Mouse (Mus musculus): ENCODE data around the gene Npcd.

Npcd gene

GRCm38 (mm10) chr15:79802304-79802703 is 31.7 kb downstream of the Npcd start:
- DNase-seq, result peak; percentile 82

DNA sequence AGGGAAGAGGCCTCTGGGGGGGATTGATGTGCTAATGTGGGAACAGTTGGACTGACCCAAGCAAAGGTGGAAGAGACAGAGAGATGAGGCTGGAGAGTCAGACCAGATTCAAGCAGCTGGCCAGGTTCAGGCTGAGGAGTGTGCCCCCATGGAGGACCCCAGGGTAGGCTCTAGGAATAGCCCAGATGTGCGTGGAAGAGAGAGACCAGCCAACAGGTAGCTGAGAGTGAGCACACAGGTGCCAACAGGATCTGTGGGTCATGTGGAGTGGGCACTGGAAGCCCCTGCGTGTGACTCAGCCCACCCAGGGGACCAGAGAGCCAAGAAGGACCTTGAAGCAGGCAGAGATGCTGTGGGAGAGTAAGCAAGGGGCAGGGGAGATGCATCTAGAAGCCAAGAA is 32.4 kb downstream of the Npcd start:
- peak; percentile 53 for DNase-seq

- DNase-seq, result no peak
These were observed 33.3 kb downstream of the Npcd start for GRCm38 (mm10) chr15:79800701-79801100.

DNA sequence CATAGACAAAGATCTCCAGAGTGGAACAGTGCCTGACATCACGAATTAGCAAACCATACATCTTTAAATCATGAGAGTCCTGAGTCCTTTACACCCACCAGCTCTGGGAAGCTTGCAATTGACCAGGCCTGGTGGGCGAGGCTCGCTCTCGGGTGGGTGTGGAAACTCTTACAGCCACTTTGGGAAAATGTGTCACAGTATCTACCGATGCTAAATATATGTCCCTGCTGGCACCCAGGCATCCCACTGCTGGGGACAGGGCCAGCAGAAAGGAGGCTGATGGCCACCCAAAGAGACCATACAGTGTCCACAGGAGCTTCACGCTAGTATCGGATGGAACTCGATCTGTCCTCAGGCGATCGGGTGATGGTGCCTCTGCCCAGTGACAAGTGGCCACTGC is 35.4 kb downstream of the Npcd start:
- DNase-seq, result no peak

- DNase-seq, result no peak
These were observed 36.4 kb downstream of the Npcd start for GRCm38 (mm10) chr15:79797680-79798079.

DNA sequence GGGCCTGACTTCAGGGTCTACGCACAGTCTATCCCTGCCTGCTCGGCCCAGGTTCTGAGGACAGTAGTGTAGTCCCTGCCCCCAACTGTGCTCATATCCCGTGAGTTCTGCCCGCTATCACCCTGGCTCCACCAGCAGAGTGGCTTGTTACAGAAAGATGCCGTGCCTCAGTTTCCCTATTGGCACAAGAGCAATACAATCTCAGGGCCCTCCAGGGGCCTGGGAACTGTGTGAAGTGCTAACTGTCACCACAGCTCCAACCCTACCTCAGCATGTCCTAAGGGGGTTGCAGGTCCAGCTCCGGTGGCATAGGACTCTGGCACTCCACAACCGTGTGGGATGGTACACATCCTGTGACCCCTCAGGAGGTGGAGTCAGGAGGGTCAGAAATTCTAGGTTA is 36.9 kb downstream of the Npcd start:
- no peak for DNase-seq

DNA sequence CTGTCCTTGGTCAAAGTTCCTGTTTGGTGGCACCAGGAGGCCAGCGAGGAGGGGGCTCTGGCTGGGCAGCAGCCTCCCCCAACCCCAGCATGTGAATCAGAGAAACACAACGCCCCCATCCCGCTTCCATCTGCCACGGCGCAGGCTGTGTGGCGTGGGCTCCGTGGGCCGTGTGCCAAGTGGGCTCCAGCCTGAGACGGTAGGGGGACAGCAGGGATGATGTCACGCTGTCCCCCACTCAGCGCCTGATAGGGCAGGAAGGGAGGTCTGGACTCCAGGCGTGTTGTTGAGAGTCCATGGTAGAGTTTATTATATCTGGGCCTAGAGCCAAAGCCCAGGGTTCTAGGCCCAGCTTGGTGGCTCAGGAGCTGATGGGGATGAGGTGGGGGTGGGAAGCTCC is 37.8 kb downstream of the Npcd start:
- DNase-seq, result no peak

DNA sequence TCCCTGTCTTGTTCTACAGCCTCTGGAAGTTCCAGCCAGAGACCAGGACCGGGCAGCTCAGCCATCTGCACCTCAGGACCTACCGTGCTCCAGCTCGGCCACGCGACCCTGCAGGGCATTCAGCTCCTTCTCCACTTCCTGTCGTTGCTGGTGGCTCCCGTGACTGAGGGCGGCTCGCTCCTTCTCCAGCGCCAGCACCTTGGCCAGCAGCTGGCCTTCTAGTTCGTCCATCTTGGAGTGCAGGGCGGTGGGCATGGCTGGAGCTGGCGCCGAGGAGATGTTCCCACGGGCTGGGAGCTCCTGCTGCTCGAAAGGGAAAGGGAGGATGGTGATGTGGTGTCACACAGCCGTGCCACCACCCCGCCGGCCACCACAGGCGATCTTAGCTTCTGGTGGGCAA is 39.9 kb downstream of the Npcd start:
- no peak for DNase-seq

DNA sequence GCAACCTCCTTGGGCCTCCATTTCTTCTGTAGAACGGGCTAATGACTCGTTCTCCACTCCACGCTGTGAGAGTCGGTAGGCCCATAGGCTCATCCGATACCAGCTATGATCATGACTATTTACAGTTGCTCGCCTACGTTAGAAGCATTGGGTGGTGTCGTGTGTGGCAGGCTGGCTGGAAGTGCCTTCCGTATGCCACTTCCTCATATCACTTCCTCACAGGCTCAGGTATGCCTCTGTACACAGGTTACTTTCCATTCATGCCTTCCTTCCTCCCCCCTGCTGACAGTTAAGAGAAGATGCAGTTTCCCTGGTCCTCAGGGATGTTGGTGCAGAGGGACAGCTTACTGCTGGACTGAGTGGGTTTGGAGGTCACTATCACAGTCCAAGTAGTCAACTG is 41.0 kb downstream of the Npcd start:
- no peak for DNase-seq

GRCm38 (mm10) chr15:79792455-79792854 is 41.6 kb downstream of the Npcd start:
- no peak for DNase-seq

GRCm38 (mm10) chr15:79791502-79791901 is 42.5 kb downstream of the Npcd start:
- DNase-seq, result no peak

GRCm38 (mm10) chr15:79790905-79791304 is 43.1 kb downstream of the Npcd start:
- DNase-seq, result no peak

DNA sequence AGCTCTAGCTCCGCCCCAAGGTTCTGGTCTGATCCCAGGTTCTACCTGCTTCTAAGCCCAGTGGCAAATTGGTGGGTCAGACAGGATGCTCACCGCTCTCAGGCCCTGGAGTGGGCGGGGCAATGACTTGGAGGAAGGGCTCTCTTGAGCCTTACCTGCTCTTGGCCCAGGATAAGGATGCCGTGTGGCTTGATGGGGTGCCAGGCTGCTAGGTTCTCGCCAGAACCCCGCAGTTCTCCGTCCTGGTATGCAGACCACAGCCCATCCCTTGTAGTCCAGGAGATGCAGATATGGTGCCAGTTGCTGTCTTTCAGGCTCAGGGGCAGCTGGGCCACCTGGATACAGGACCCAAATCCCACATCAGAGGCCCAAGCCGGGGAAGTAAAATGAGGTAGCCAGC is 43.9 kb downstream of the Npcd start:
- DNase-seq, result no peak

DNA sequence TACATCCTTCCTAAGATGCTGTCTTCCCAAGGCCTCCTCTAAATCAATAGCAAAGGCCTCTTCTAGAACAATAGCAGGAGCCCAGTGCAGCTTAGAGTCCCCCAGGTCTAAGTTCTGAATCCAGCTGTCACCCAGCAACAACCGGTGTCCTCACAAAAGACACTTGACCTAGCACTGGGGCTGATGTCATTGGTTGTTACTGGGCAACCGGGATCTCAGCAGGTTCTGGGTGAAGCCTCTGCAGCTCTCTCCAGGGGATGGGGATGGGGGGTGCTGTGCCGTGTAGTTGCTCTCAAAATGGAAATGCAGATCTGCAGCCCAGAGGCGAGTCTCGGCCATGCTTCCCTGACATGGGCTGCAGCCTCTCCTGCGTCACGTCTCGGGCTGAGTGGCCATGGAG is 46.2 kb downstream of the Npcd start:
- DNase-seq, result no peak

DNA sequence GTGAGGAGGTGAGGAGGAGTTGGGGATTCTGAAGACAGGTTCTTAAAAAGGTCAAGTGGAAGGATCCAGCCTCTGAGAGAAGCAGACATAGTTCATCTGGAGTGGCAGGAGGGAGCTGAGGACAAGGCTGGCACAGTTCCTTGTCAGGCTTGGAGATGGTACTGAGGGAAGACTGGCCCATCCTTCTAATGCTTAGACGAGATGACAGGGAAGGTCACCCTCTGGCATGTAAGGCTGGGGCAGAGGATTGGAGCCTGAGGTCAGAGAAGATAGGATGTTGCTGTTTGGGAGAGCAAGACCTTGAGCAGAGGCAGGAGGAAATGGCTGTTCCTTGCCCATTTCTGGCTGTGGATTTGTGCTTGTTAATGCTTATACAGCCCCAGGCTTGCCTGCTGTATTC is 49.0 kb downstream of the Npcd start:
- DNase-seq, result no peak

- no peak for DNase-seq
These were observed 56.3 kb downstream of the Npcd start, which contains the start of gene Dnal4 for GRCm38 (mm10) chr15:79777749-79778148. Gene Dnal4 (minus strand): TSS chr15:79777849.

GRCm38 (mm10) chr15:79775662-79776061 is 58.4 kb downstream of the Npcd start:
- no peak for DNase-seq

DNA sequence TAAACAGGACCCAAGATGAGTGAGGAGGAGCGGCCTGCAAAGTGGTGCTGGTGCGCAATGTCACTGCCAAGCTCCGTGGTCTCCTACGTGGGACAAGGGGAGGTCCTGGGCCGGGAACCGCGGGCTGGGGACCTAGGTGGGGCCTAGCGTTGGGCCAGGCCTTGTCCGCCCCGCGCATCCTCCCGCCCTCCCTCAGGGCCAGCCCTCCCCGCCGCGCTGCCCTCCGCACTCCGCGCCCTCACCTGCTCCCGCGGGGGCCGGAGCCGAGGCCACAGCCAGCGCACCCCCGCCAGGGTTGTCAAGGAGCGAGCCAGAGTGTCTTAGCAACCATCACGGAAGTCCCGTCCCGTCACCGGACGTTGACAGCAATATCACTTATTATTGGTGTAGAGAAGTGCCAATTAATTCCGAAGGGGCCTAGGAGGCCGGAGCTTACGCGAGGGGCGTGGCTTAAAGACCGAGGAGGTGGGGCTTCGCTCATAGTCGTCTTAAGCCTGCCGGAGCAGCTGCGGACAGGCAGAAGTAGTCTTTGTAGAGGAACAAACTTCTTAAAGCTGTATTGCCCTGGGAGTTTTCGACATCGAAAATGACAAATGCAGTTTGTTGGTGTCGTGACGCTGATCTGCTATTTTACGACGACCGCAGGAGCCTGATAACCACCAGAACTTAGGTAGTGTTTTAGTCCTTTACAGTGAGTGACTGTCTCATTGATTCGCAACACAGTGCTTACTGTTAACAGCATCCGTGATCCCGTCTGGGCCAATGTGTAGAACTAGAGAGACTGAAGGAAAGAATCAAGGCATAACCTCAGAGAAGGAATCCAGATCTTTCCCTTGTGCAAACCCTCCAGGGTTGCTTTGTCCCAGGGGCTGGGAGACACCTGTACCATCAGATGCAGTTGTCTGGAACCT is 59.7 kb downstream of the Npcd start:
- peak; percentile 99 for DNase-seq

GRCm38 (mm10) chr15:79770629-79771240 is 63.3 kb downstream of the Npcd start:
- no peak for DNase-seq

DNA sequence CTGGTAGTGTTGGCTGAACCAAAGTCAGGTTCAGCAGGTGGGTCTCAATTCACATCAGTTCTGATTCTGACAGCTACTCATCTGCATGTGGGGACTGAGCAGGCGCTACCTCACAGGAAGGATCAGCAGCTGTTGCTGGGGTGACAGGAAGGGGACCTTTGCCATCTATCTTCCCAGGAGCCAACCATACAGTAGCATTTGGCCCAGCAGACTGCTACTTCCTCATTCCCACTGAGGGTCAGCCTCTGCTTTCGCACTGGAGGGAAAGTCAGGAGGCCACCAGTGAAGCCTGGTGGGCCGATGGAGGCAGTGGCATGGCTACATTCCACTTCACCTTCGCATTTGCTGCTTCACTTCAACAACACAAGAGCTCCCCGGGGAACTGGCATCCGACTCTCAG is 65.7 kb downstream of the Npcd start:
- DNase-seq, result no peak

- no peak for DNase-seq
These were observed 66.6 kb downstream of the Npcd start for GRCm38 (mm10) chr15:79767327-79767961.

DNA sequence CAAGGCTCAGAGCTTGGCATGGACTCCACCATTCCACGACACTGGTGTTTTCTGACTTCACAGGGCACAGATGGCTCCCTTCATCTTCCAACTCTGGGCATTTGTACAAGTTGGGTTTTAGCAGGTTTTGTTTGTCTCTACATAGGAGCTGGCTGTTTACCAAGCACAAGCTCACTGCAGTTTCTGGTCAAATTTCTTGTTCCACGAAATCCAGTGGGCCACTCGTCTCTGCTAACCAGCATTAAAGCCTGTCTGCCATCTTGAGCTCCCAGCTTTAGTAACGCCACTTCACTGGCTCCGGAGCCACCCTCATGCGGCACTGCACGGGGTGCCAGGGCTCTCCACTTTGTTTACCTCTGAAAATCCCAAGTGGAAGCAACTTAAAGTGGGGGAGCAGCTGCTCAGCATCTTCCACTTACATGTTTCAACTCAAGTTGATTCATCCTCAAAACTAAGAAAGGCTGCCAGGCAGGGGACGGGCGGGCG is 67.4 kb downstream of the Npcd start:
- DNase-seq, result peak; percentile 84

- DNase-seq, result peak; percentile 63
These were observed 67.9 kb downstream of the Npcd start for GRCm38 (mm10) chr15:79766168-79766567.

GRCm38 (mm10) chr15:79765361-79765760 is 68.7 kb downstream of the Npcd start:
- DNase-seq, result peak; percentile 78

Measured in cerebellum, adult 9-10 months (tissue).